Mouse (Mus musculus) right cerebral cortex, postnatal 4 days (tissue): ENCODE measurements around the gene Kif27.
"Not testable (repeated sequence)": the region's sequence is repeated elsewhere in the genome, so short reads cannot be mapped to it uniquely, and the experiment has no call there.

Source experiments
- DNase-seq: peaks from one replicate; pipeline ENCODE4 v3.0.0-alpha.2; 2022

The Kif27 gene

DNA sequence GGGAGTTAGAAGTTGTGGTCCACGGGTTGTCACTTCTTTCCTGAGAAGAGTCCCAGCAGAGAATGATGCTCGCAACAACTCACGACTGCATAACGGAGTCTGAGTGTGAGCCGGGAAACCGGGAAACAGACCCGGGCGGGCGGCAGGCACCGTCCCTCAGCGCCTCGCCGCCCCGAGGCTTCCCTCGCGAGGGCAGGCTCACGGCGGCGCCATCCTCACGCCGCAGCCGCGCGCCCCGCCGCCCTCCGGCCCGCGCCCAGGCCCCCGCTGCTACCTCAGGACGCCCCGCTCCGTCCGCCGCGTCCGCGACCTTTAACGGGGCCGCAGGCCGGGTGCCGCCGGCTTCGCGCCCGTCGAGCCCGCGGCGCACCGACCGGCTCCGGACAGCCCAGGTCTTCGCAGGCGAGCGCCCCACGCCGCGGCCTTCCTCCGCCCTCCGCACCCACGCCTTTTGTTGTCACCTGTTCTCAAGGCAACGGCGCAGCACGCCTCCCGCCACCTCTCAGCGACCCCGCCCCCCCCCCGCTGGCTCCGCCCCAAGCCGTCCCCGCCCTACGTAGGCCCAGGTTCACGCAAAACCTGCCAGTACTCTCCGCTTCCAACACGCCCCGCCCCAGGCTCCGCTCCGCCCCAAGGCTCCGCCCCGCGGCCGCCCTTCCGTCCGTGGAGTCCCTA, at the start of gene Kif27:
Gene Kif27 (minus strand): TSS at position 494 of the 675 bp plus-strand sequence.
- DNase-seq: peak; percentile 55

DNA sequence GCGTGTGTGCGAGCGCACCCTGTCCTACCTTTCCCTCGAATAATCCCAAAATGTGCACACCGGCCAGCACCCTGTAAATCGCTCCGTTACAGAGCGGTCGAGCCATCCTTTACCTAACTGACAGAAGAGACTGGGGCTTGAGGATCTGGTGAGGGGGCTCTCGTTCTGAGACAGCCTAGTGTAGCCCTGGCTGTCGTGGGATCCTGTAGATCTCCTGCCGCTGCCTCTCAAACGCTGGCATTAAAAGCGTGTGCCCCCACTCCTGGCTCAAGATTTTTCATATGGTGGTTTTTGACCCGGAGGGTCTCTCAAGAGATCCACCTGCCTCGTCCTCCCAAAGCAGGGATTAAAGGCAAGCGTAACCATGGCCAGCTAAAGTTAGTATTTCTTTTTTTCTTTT, 44.3 kb upstream of the Kif27 start, which contains the start of gene Hnrnpk:
Gene Hnrnpk (minus strand): TSS at position 101 of the 400 bp plus-strand sequence.
- not testable (repeated sequence) for DNase-seq

DNA sequence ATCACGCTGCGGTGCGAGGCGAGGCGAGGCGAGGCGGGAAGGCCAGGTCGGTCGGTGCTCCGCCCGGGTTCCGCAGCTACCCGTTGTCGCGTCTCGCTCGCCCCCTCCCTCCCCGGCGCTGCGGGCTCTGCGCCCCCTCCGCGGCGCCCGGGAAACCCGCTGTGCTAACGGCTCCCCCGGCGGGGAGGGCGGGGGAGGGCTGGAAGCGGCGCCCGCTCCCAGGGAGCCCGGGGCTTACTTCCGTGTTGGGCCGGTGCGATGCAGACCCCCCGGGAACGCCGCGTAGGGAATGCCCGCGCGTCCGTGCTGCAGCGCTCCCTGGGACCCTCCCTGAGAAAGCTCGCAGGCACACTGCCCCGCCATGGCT, 43.8 kb upstream of the Kif27 start:
- no peak for DNase-seq

DNA sequence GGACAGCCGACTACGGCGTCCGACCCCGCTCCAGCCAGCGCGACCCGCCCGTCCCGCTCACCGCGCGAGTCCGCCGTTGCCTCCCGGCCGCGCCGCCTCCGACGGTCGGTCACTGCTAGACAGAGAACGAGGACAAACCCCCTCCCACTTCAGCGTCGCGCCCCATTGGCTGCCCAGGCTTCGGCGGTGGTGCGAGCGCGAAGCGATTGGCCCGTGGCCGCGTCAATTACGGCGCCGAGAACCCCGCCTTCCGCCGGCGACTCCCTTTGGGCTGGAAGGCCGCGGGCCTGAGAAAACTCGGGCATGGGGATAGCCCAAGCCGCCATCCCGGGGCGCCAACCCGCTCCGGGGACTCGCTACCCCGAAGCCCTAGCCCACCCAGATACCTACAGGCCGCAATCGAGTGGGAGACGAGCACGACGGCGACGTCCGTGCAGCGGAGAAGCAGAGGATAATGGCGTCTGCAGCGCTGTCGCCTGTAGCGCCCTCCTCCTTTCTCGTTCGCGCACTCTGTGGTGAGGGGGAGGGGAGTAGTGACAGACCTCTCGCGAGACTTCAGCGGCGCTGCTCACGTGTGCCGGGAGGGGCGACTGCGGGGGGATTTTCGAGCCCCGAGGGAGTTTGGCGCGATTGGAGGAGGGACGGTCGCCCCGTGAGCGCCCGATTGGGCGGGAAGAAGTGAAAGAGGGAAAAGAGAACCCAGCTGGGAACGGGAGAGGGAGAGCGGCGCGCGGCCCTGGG, 43.3 kb upstream of the Kif27 start, which contains the start of gene Rmi1:
Gene Rmi1 (plus strand): TSS at position 246 of the 741 bp plus-strand sequence.
- DNase-seq: peak; percentile 98

DNA sequence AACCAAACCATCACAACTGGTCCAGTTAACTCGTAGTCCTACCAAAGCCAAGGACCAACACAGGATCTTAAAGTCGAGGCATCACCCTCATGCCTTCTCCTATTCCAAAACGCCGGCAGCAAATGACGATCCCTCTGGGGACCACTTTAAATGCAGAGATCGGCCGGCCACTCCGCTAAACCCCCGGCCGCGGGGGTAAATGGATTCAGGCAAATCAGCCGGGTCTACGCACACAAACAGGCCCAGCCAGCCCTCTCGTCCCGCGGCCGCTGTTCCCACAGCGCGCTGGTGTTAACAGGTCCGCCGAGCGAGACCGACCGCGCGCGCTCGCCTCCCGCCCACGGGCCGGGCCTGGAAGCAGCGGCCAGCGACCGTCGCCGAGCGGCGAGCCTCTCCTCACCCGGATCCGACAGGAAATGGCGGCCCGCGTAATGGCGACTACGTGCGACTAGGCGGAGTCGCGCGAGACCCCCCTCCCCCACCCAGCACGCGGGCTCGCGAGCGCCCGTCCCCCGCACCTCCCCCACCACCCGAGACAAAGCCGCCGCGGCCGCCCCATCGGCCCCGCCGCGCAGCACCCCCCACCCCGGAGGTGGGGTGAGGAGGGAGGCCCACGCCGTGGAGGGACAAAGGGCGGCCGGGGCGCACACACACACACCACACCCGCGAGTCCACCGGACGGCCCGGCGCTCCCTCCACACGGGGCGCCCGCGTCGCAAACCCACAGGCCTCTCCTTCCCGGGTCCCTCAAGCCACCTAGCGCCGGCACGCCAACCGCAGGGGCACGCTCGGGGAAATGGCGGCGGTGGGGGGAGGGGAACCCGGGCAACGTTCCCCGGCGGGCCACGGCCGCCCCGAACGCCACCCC, 42.4 kb upstream of the Kif27 start:
- peak; percentile 90 for DNase-seq

DNA sequence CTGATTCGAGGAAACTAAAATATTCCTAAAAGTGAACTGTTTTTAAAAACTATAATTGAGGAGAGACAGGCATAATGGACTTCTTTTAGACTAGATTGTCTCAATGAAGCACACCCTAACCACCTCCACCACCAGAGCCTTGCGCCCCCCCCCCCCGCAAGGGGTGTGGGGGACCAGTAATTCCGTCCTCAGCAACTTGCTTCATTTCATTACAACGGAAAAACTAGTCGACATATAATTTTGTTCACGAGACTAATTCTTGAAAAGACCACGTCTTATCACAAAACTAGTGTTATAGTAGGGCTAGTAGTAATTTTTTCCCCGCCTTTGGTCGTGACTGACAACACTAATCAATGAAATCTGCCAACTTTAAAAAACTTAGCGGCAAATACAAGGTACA, 41.7 kb upstream of the Kif27 start:
- no peak for DNase-seq

DNA sequence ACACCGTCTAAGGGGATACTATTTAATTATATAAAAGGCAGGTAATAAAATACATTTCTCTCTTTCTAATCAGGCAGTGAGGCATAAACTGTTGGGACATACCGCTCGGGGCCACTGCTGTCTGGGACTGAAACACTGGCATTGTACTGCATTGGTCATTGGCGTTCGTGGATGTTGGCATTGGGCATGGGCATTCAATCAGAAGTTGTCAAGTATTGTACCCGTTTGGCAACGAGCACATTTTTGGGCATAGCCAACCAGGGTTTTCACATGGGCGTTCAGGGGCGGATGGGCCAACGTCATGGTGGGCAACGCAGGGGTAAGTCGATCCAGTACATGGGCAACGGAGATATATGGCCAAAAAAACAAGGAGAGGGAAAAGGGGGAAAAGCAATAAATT, 38.7 kb upstream of the Kif27 start:
- DNase-seq: no peak

DNA sequence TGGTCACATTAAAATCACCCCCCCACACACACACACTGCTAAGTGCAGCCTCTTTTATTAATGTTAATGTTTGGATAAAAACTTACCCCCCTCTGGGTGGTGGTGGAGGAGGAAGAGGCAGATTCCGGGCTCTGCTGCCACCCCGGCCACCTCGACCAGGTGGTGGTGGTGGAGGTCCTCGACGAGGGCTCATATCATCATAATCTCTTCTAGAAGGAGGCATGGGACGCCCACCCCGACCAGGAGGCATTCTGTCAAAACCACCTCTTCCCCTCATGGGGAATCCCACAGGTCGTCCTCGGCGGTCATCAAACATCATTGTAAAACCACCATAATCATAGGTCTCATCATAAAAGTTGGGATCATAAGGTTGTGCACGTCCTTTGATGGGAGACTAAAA, 35.5 kb upstream of the Kif27 start:
- DNase-seq: not testable (repeated sequence)

DNA sequence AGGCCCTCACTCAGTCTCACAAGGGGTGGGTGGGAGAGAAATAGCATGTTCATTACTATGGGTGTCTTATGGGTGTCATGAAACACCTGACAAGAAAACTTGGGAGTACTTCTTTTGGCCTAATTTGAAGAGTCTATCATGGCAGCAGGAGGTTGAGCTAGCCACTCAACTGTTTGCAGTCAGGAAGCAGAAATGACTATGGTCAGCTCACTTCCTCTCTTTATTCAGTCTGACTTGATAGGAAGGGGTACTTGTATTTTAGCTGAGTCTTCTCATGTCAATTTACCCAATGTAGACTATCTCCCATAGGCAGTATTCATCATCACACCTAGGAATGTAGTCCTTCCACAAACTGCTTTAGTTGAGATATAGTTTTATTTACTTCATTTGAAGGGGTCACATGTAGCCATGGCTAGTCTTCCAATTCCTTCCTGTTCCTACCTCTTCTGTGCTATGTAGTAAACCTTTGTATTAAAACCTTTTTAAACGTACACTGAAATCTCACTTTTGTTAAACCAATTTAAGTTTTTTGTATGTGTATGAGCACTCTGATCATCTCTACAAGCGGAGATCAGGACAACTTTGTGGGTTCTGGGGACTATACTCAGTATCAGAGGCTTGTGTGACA, 30.5 kb upstream of the Kif27 start:
- DNase-seq: no peak

DNA sequence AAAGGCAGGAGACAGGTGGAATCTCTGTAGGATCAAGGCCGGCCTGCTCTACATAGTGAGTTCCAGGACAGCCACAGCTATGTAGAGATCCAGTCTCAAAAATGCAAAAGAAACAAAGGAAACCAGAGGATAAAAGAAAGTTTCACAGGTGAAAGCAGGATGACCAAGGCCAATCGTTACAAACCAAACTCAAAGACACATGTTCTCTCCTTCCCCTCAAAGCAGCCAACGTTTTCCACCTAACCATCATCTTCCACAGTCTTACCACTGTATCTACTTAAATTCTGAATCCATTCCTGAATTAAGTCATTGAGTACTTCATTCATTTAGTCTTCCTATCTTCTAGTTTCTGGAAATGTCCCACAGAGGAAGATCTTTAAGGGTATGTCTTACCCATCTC, 29.5 kb upstream of the Kif27 start:
- DNase-seq: no peak

DNA sequence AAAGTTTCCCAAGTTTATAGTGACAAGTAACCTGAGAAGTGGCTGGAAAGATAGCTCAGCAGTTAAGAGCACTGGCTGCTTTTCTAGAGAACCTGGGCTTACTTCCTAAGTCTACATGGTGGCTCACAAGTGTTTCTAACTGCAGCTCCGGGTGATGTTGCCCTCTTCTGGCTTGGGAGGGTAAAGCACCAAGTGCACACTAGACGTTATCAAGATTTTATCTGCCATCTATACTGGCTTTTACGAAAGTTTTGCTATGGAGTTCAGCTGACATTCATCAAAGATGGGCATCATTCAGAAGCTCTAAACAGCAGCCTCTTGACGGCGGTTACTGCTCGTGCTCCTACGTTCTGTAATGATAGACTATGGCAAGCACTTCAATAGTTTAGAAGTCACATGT, 29.0 kb upstream of the Kif27 start:
- peak; percentile 73 for DNase-seq

DNA sequence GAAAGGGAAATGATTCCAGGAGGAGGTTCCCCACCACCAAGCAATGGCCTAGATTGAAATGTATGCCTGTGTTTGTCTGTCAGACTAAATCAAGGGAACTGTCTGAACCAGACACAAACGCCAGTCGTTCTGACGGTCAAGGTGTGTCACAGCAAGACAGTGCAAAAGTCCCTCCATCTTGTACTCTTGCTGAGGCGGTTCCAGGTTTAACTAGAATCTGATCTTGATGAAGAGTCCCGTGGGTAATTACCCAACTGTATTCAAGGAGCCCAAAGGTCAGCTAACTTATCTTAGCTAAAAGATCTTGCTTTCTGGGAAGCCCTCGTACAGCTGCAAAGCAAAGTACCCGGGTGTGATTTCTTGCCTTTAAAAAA, 26.6 kb upstream of the Kif27 start:
- no peak for DNase-seq

DNA sequence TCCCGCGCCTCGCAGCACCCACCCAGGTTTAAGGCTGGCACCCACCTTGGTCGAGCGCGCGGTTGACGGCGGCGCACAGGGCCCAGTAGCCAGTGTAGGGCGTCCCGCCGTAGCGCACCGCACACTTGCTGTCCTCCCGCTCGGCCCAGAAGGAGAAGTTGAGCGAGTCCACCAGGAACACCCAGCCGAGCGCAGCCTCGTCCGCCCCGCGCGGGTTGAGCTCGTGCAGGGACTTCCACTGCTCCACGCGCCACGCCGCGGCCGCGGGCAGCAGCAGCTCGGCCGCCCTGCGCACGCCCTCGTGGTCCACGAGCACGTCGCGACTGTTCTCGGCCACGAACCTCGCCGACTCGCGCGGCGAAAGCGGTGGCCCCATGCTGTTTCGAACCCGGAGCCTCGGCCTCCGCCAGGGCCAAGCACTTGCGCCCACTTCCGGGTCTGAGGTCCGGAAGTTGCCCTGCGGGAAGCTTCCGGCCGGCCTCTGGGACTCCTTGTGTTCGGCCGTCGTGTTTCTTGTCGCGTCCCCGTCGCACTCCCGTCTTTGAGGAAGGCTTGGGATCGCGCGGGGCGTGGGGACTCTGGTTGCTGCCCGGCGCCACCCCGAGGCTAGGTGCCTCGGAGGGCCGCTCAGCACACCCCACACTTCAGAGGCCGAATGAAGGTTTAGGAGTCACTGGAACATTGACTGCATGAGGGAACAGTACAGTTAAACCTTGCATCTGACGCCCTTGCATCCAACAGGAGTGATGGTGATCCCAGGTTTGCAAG, 26.0 kb upstream of the Kif27 start, which contains the start of gene 2210016F16Rik:
Gene 2210016F16Rik (minus strand): TSS at position 447 of the 768 bp plus-strand sequence.
- peak; percentile 57 for DNase-seq

DNA sequence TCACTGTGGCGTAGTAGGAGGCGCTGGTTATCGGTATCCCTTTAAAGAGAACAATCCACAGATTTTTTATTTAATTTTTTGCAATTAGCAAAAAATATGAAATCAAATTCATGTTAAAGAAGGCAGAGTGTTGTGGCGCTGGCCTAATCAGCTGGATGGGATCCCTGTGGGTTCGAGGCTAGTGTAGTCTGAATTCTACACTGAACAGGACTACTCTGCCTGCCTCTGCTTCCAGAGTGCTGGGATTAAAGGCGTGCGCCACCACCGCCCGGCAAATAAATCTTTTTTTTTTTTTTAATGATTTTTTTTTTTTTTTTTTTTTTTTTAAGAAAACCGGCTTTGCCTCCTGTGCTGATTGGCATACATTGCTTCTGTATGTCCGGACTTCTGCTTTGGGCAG, 25.4 kb upstream of the Kif27 start:
- no peak for DNase-seq

DNA sequence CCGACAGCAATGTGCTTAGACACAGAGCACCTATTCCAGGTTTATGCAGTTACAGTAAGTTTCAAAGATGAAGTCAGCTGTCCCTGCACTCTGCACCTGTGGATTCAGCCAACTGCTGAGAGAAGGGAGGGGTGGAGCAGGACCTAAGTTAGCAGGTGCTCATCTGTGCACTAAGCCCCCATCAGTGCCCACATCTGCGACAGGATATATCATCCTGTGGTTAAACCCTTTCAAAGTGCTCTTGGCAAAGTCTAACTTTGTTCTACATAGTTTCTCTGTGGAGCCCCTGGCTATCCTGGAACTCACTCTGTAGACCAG, 14.2 kb upstream of the Kif27 start:
- DNase-seq: no peak

DNA sequence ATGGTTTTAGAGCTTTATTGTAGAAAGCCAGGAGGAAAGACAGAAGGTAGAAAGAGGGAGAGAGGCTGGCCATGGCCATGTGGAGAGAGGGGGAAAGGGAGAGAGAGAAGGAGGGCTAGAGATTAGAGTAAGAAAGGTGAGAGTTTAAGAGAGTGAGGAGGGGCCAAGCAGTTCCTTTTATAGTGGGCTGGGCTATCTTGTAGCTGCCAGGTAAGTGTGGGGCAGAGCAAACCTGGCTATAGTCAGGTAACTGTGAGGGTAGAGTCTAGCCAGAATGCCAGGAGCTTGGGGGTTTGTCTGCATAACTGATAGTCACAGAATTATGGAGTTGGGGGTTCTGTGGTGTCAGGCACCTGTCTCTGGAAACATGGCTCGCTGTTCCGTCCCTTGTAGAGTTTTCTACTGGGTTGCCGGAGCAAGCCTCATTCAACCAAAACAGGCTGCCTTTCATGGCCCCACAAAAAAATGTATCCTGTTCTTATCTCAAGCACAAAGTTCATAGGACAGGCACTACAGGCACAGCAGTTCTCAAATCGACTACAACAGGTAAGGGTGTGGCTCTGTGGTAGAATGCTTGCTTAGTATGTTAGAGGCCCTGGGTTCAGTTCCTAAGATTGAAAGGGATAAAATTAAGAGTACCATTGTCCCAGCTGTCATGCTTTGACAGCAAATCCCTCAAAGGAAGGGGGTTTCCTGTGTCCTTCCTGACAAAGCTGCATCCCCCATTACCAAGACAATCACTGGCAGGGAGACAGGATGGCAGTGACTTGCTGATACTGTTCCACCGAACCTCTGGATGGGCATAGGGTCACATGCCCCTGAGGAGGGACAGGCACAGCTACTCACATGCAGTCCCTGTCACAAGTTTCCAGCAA, 13.6 kb upstream of the Kif27 start:
- no peak for DNase-seq

DNA sequence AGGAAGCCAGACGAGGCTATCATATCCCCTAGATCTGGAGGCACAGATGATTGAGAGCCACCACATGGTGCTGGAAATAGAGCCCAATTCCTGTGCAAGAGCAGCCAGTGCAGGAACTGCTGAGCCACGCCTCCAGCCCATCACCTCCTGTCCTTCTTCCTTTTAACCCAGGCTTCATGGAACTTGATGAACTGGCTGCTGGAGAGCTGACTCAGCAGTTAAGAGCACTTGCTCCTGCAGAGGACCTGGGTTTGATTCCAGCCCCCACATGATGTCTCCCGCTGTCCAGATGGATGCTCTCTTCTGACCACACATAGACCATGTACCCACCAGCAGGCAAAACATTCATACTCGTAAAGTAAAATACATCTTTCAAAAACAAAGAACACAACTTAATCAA, 9.9 kb upstream of the Kif27 start:
- no peak for DNase-seq

DNA sequence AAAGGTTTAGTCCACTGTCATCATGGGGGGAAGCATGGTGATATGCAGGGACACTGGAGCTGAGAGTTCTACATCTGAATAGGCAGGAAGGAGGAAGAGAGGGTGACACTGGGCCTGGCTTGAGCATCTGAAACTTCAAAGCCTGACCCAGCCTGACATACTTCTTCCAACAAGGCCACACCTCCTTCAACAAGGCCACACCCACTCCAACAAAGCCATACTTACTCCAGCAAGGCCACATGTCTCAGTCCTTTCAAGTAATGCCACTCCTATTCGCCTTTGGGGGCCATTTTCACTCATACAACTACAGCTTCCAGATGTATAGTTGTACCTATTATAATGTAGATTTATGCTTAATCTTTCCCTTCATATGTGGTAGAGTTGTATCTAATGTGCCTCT, 8.7 kb upstream of the Kif27 start:
- DNase-seq: no peak

DNA sequence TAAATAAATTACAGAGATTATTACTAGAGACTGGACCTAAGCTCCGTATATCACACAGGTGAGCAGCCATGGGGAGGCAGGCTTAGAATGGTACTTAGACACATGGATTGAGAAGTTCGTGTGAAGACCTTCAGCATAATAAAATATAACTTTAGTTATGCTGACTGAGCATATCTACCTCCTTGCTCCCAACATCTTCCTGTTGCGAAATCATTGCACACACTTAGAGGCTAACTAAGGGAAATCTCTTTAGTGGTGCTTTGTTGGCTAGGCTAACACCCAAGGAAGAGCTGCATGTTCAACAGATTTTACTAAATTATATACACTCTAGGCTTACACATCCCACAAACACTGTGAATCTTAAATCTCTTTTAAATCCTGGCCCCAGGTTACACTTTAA, 7.5 kb upstream of the Kif27 start:
- no peak for DNase-seq

DNA sequence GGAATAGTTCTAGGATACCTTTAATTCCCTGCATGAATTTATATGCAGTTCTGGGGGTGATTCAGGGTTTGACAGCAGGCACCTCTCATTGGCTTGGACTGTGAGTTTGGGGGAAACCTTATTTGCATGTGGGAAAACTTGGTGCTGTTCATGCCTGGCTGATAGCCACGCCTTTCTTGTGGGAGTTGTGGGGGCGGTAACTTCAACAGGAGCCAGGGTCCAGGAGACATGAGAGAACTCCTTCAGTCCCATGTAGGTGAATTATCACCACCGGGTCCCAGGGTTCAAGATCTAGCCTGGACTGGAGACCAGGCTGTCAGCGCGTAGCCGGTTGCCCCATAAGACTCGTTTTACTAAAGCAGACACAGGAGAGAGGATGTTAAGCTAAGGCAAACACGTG, 6.3 kb upstream of the Kif27 start:
- not testable (repeated sequence) for DNase-seq
